Mouse (Mus musculus) kidney, adult 2 months (tissue): ENCODE measurements at regions not wholly inside any gene's neighbourhood (a gene's known extent, or its start where the extent isn't known, plus 50 kb on each side); places are given as distances from the start of the nearest gene placed in this dataset.
"Not testable (repeated sequence)": the region's sequence is repeated elsewhere in the genome, so short reads cannot be mapped to it uniquely, and the experiment has no call there.

ENCODE experiments used
- CTCF ChIP-seq: fragments of 200-500 bp; conservative IDR thresholded peaks from 2 replicates; pipeline ENCODE4 v1.5.1; 2011; ENCODE audit warnings: low read depth, mild to moderate bottlenecking, control low read depth, low read length, moderate library complexity, mixed read lengths; ENCODE audit not compliant: insufficient read depth, insufficient read length
- POLR2A ChIP-seq: fragments of 200-500 bp; IDR thresholded peaks from one replicate; pipeline ENCODE4 v1.6.1; 2011; ENCODE audit warnings: low read depth, low read length, control low read depth

GRCm38 (mm10) chr5:116971474-116971873 lies 144.4 kb downstream of the Suds3 start:
- not testable (repeated sequence) for TF ChIP-seq POLR2A, CTCF
